Mouse (Mus musculus) activated CD4-positive, CD25-positive, alpha-beta regulatory T cell, adult 4 months (primary cell): ENCODE measurements at regions not wholly inside any gene's neighbourhood (a gene's known extent, or its start where the extent isn't known, plus 50 kb on each side); places are given as distances from the start of the nearest gene placed in this dataset.

Source experiments
- ATAC-seq: one replicate; pipeline ENCODE4 v1.8.0; 2017

GRCm38 (mm10) chr1:177569572-177569971 is 127.4 kb downstream of the Zbtb18 start:
- no peak for ATAC-seq

GRCm38 (mm10) chr1:177573017-177573725 is 131.0 kb downstream of the Zbtb18 start:
- ATAC-seq, result no peak

GRCm38 (mm10) chr1:177573781-177574180 is 131.6 kb downstream of the Zbtb18 start:
- no peak for ATAC-seq

GRCm38 (mm10) chr1:177574312-177574711 is 132.2 kb downstream of the Zbtb18 start:
- no peak for ATAC-seq

- no peak for ATAC-seq
These were observed 142.2 kb downstream of the Zbtb18 start for GRCm38 (mm10) chr1:177584302-177584886.

GRCm38 (mm10) chr1:177585320-177585719 is 143.2 kb downstream of the Zbtb18 start:
- no peak for ATAC-seq

- no peak for ATAC-seq
These were observed 140.6 kb upstream of the 1700016C15Rik start for GRCm38 (mm10) chr1:177589034-177589433.

- no peak for ATAC-seq
These were observed 140.0 kb upstream of the 1700016C15Rik start for GRCm38 (mm10) chr1:177589656-177590055.

- ATAC-seq, result no peak
These were observed 137.9 kb upstream of the 1700016C15Rik start for GRCm38 (mm10) chr1:177591742-177592141.

- ATAC-seq, result no peak
These were observed 137.3 kb upstream of the 1700016C15Rik start for GRCm38 (mm10) chr1:177592337-177592736.

GRCm38 (mm10) chr1:177594341-177594740 is 135.3 kb upstream of the 1700016C15Rik start:
- no peak for ATAC-seq

- no peak for ATAC-seq
These were observed 134.2 kb upstream of the 1700016C15Rik start for GRCm38 (mm10) chr1:177595326-177595914.

GRCm38 (mm10) chr1:177597036-177597435 is 132.6 kb upstream of the 1700016C15Rik start:
- ATAC-seq, result no peak

GRCm38 (mm10) chr1:177605353-177605969 is 124.2 kb upstream of the 1700016C15Rik start:
- ATAC-seq, result no peak

GRCm38 (mm10) chr1:177607565-177607964 is 122.0 kb upstream of the 1700016C15Rik start:
- no peak for ATAC-seq

GRCm38 (mm10) chr1:177608551-177609020 is 121.0 kb upstream of the 1700016C15Rik start:
- ATAC-seq, result no peak

GRCm38 (mm10) chr1:177609226-177609625 is 120.4 kb upstream of the 1700016C15Rik start:
- ATAC-seq, result no peak

- no peak for ATAC-seq
These were observed 119.9 kb upstream of the 1700016C15Rik start for GRCm38 (mm10) chr1:177609683-177610082.

- ATAC-seq, result no peak
These were observed 119.5 kb upstream of the 1700016C15Rik start for GRCm38 (mm10) chr1:177610156-177610555.

- no peak for ATAC-seq
These were observed 117.1 kb upstream of the 1700016C15Rik start for GRCm38 (mm10) chr1:177612546-177612945.

- ATAC-seq, result no peak
These were observed 114.0 kb upstream of the 1700016C15Rik start for GRCm38 (mm10) chr1:177615609-177616008.

- no peak for ATAC-seq
These were observed 113.0 kb upstream of the 1700016C15Rik start for GRCm38 (mm10) chr1:177616335-177617239.
